Mouse (Mus musculus): ENCODE measurements around the gene Ttyh2.
"Not testable (repeated sequence)": the region's sequence is repeated elsewhere in the genome, so short reads cannot be mapped to it uniquely, and the experiment has no call there.

Ttyh2 gene

GRCm38 (mm10) chr11:114662746-114663362 is 12.4 kb upstream of the Ttyh2 start:
- peak; percentile 80 to 81 for DNase-seq

- no peak for DNase-seq
These were observed 11.1 kb upstream of the Ttyh2 start for GRCm38 (mm10) chr11:114664164-114664563.

GRCm38 (mm10) chr11:114665463-114665862 is 9.8 kb upstream of the Ttyh2 start:
- no peak for DNase-seq

- DNase-seq: no peak
These were observed 8.4 kb upstream of the Ttyh2 start for GRCm38 (mm10) chr11:114666786-114667185.

GRCm38 (mm10) chr11:114667236-114667931 is 7.8 kb upstream of the Ttyh2 start:
- no peak for DNase-seq

GRCm38 (mm10) chr11:114667932-114668285 is 7.3 kb upstream of the Ttyh2 start:
- DNase-seq: peak; percentile 54 to 60

- DNase-seq: peak; percentile 92 to 96
These were observed 6.9 kb upstream of the Ttyh2 start, which contains the start of gene Rpl38 for GRCm38 (mm10) chr11:114668301-114668710. TSS of gene Rpl38 (plus strand) at chr11:114668524.

GRCm38 (mm10) chr11:114668741-114669623 is 6.2 kb upstream of the Ttyh2 start:
- peak; percentile 77 for DNase-seq

- DNase-seq: no peak
These were observed 5.5 kb upstream of the Ttyh2 start for GRCm38 (mm10) chr11:114669651-114670168.

- no peak for DNase-seq
These were observed 4.1 kb upstream of the Ttyh2 start for GRCm38 (mm10) chr11:114671147-114671546.

- DNase-seq: peak in 1 of 2 experiments; percentile 53
These were observed 2.2 kb upstream of the Ttyh2 start for GRCm38 (mm10) chr11:114672794-114673718.

- no peak for DNase-seq
These were observed 1.5 kb upstream of the Ttyh2 start for GRCm38 (mm10) chr11:114673719-114674050.

GRCm38 (mm10) chr11:114674180-114674579 is 1.1 kb upstream of the Ttyh2 start:
- DNase-seq: no peak

GRCm38 (mm10) chr11:114674796-114675195 is 435 bp upstream of the Ttyh2 start:
- not testable (repeated sequence) for DNase-seq

GRCm38 (mm10) chr11:114675826-114676401 is 683 bp downstream of the Ttyh2 start:
- DNase-seq: peak; percentile 62 to 67

GRCm38 (mm10) chr11:114676431-114676830 is 1.2 kb downstream of the Ttyh2 start:
- peak; percentile 59 to 60 for DNase-seq

- no peak for DNase-seq
These were observed 1.8 kb downstream of the Ttyh2 start for GRCm38 (mm10) chr11:114676896-114677530.

GRCm38 (mm10) chr11:114679582-114679981 is 4.4 kb downstream of the Ttyh2 start:
- peak; percentile 52 to 58 for DNase-seq

- no peak for DNase-seq
These were observed 5.1 kb downstream of the Ttyh2 start for GRCm38 (mm10) chr11:114680291-114680690.

GRCm38 (mm10) chr11:114681054-114681453 is 5.8 kb downstream of the Ttyh2 start:
- peak; percentile 43 to 45 for DNase-seq

GRCm38 (mm10) chr11:114682321-114682900 is 7.2 kb downstream of the Ttyh2 start:
- no peak for DNase-seq
